ENCODE assay signal across 10 mouse cellular contexts in the genomic region with DNA sequence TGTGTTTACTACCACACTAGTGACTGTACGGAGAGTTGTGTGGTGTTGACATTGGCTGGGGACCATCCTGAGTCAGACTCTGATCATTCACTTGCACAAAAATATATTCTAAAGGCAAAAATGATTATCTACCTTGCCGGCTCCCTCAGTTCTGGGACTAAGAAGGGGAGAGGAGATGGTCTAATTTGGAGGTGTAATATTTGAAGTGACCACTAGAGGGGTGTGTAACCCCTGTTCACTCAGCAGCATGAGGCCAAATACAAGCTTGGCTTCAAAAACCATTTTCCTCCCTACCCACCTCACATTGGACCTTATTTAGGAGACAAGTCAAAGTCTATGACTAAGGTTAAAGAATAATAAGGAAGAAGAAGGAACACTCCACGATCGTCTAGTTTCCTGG. TPM values are rescaled to one million over a fixed set of nuclear protein-coding genes. Genes with fewer than 3 reads are reported as not detected.
DNase-seq lines count a peak whose midpoint lies in the region; ATAC-seq and TF ChIP-seq lines count a peak whose summit lies in the region.
"Had no signal": no experiment of that assay in that cellular context is flagged by ENCODE, and none has a peak within 500 bp of the region (broad histone marks: within the 10 kb centered on the region; RNA-seq: fewer than 3 reads in every experiment).

No protein-coding gene starts in this region.

- no peaks in the 10 kb centered on the region for H3K36me3 ChIP-seq in limb, embryonic 11.5 days (ENCODE audit: control insufficient read depth, insufficient read depth, low read length)
- H3K36me3 ChIP-seq in limb, embryonic 10.5 days: no peaks in the 10 kb centered on the region
- H3K36me3 ChIP-seq in kidney, embryonic 15.5 days: no peaks in the 10 kb centered on the region
- H3K36me3 ChIP-seq in splenic B cell, adult 2 months (ENCODE audit: control insufficient read depth, insufficient read depth, low read length, poor library complexity, severe bottlenecking): no peaks in the 10 kb centered on the region

- TF ChIP-seq POLR2A in cortical plate, adult 2 months (IDR thresholded peaks at IDR 0.05; ENCODE audit: extremely low read depth, insufficient read depth, low read length): no peak

- TF ChIP-seq CTCF in cortical plate, adult 2 months (IDR thresholded peaks at IDR 0.05; ENCODE audit: extremely low read depth, insufficient read depth, low read length): peak; percentile 81

- no peak overlapping the region for H3K9ac ChIP-seq in limb, embryonic 11.5 days (ENCODE audit: low read length)
- no peak overlapping the region for H3K9ac ChIP-seq in kidney, embryonic 15.5 days

- H3K4me3 ChIP-seq in limb, embryonic 11.5 days (ENCODE audit: low read depth, low read length): no peak overlapping the region
- H3K4me3 ChIP-seq in limb, embryonic 10.5 days: no peak overlapping the region
- H3K4me3 ChIP-seq in cortical plate, adult 2 months (ENCODE audit: insufficient read depth, low read length): no peak overlapping the region
- no peak overlapping the region for H3K4me3 ChIP-seq in kidney, embryonic 15.5 days (replicated peaks)

- no peaks in the 10 kb centered on the region for H3K27me3 ChIP-seq in limb, embryonic 11.5 days (ENCODE audit: control insufficient read depth, insufficient read depth, low read length)
- no peaks in the 10 kb centered on the region for H3K27me3 ChIP-seq in limb, embryonic 10.5 days (ENCODE audit: low read depth, poor library complexity, severe bottlenecking)
- H3K27me3 ChIP-seq in kidney, embryonic 15.5 days: peaks cover 16% of the 10 kb centered on the region; the same call in 1 of the 2 replicates
- H3K27me3 ChIP-seq in splenic B cell, adult 2 months (ENCODE audit: control insufficient read depth, insufficient read depth, low read length, poor library complexity, severe bottlenecking): no peaks in the 10 kb centered on the region

- H3K9me3 ChIP-seq in limb, embryonic 11.5 days (ENCODE audit: control insufficient read depth, low read length): no peaks in the 10 kb centered on the region
- H3K9me3 ChIP-seq in limb, embryonic 10.5 days (replicated peaks): no peaks in the 10 kb centered on the region
- H3K9me3 ChIP-seq in kidney, embryonic 15.5 days (replicated peaks): no peaks in the 10 kb centered on the region

- no peak overlapping the region for H3K27ac ChIP-seq in limb, embryonic 11.5 days (replicated peaks; ENCODE audit: low read depth, low read length)
- H3K27ac ChIP-seq in limb, embryonic 10.5 days: no peak overlapping the region
- H3K27ac ChIP-seq in cortical plate, adult 2 months (ENCODE audit: insufficient read depth, low read length): no peak overlapping the region
- H3K27ac ChIP-seq in kidney, embryonic 15.5 days: no peak overlapping the region

- DNase-seq in adrenal gland, postnatal 14 days: peak; percentile 20
- DNase-seq in adrenal gland, adult 8-10 months: no peak
- DNase-seq in limb, embryonic 11.5 days (ENCODE audit: low spot score): peak; percentile 28
- DNase-seq in limb, embryonic 10.5 days (ENCODE audit: low spot score): no peak
- DNase-seq in splenic B cell, adult 2 months (ENCODE audit: low read depth, low spot score): peak; percentile 62
- DNase-seq in T-cell, adult 2 months (ENCODE audit: low spot score): no peak

- no peak for ATAC-seq in limb, embryonic 11.5 days (ENCODE audit: insufficient number of reproducible peaks, low FRiP score, low TSS enrichment, low read depth)
- ATAC-seq in kidney, embryonic 15.5 days (replicated peaks; ENCODE audit: low FRiP score): peak; percentile 41; the same call in 1 of the 2 replicates

- WGBS in limb, embryonic 11.5 days: 49% methylated on average over 4 of the region's 4 CpGs
- WGBS in limb, embryonic 10.5 days: 59% methylated on average over 4 of the region's 4 CpGs
- 45% methylated on average over 4 of the region's 4 CpGs for WGBS in kidney, embryonic 15.5 days

- no peaks in the 10 kb centered on the region for H3K4me1 ChIP-seq in limb, embryonic 11.5 days (ENCODE audit: control insufficient read depth, insufficient read depth, low read length)
- H3K4me1 ChIP-seq in limb, embryonic 10.5 days: no peaks in the 10 kb centered on the region
- no peaks in the 10 kb centered on the region for H3K4me1 ChIP-seq in cortical plate, adult 2 months (ENCODE audit: control insufficient read depth, insufficient read depth, low read length)
- H3K4me1 ChIP-seq in kidney, embryonic 15.5 days: 0 out of 2 replicates have a peak, but pooled peaks cover 2% of the 10 kb centered on the region

- no peak overlapping the region for H3K4me2 ChIP-seq in limb, embryonic 11.5 days (ENCODE audit: low read depth, severe bottlenecking)
- no peak overlapping the region for H3K4me2 ChIP-seq in kidney, embryonic 15.5 days

RNA-seq across cellular contexts. Expression of a gene that starts 39.5 kb away (rescaled TPM):
- total RNA-seq in adrenal gland, postnatal 14 days (2021): not detected in 2 replicates
- total RNA-seq in adrenal gland, adult 8-10 months (2022): under 1 TPM in 2 of 4 experiments, not detected in 2; 0.09 to 0.32 TPM
- 0.71 and 0.79 TPM in 2 replicates for polyA plus RNA-seq in limb, embryonic 11.5 days (2014; fragmentation: Nextera tagmentation; extraction: Ambion mirVana)
- 0.30 and 0.63 TPM in 2 replicates for polyA plus RNA-seq in limb, embryonic 10.5 days (2016; fragmentation: Nextera tagmentation; extraction: Ambion mirVana)
- polyA plus RNA-seq in cortical plate, adult 2 months (2012; rRNA removed): 0.15 and 0.25 TPM in 2 replicates
- polyA plus RNA-seq in kidney, embryonic 15.5 days (2015; fragmentation: Nextera tagmentation; extraction: Ambion mirVana): 0.35 and 0.57 TPM in 2 replicates
- total RNA-seq: heart, adult 18-20 months had no signal

RNA-seq across cellular contexts. Expression of a gene that starts 47.7 kb away (rescaled TPM):
- total RNA-seq in adrenal gland, postnatal 14 days (2021): 0.08 TPM in 1 of 2 replicates, not detected in the other
- total RNA-seq in adrenal gland, adult 8-10 months (2022): under 1 TPM in 3 of 4 experiments, not detected in 1; 0.12 to 0.17 (median 0.15) TPM
- 0.13 and 0.17 TPM in 2 replicates for polyA plus RNA-seq in limb, embryonic 11.5 days (2014; fragmentation: Nextera tagmentation; extraction: Ambion mirVana)
- polyA plus RNA-seq in limb, embryonic 10.5 days (2016; fragmentation: Nextera tagmentation; extraction: Ambion mirVana): 0.04 TPM in 1 of 2 replicates, not detected in the other
- polyA plus RNA-seq in cortical plate, adult 2 months (2012; rRNA removed): 28.8 and 34.2 TPM in 2 replicates
- polyA plus RNA-seq in kidney, embryonic 15.5 days (2015; fragmentation: Nextera tagmentation; extraction: Ambion mirVana): 0.12 and 0.14 TPM in 2 replicates
- polyA plus RNA-seq: neural tube, embryonic 11.5 days had no signal

RNA-seq across cellular contexts. Expression of a gene that starts 49.5 kb away (rescaled TPM):
- total RNA-seq in adrenal gland, postnatal 14 days (2021): 33.9 and 35.7 TPM in 2 replicates
- total RNA-seq in adrenal gland, adult 8-10 months (2022): 10 to 100 TPM; 37.4 to 55.6 (median 50.2) TPM
- 60.6 and 99.8 TPM in 2 replicates for polyA plus RNA-seq in limb, embryonic 11.5 days (2014; fragmentation: Nextera tagmentation; extraction: Ambion mirVana)
- polyA plus RNA-seq in limb, embryonic 10.5 days (2016; fragmentation: Nextera tagmentation; extraction: Ambion mirVana): 147 and 162 TPM in 2 replicates
- 101 TPM in 2 replicates for polyA plus RNA-seq in cortical plate, adult 2 months (2012; rRNA removed)
- polyA plus RNA-seq in kidney, embryonic 15.5 days (2015; fragmentation: Nextera tagmentation; extraction: Ambion mirVana): 206 and 224 TPM in 2 replicates

Comparison
In these comparisons a context has a peak if more than half of its experiments do, and no peak if none do; other contexts are left out.
1. DNase-seq: peak in adrenal gland, postnatal 14 days (single experiment), limb, embryonic 11.5 days (single experiment) and splenic B cell, adult 2 months (single experiment); none in adrenal gland, adult 8-10 months (single experiment), limb, embryonic 10.5 days (single experiment) and T-cell, adult 2 months (single experiment).
2. RNA of a gene that starts 47.7 kb away (polyA plus RNA-seq): 28.8 to 34.2 TPM in cortical plate, adult 2 months; 0.13 to 0.17 TPM in limb, embryonic 11.5 days, 0.12 to 0.14 TPM in kidney, embryonic 15.5 days and 0.04 TPM in limb, embryonic 10.5 days; every median in the first group is over 10 times any median in the second.